Mouse (Mus musculus): ENCODE measurements at regions not wholly inside any gene's neighbourhood (a gene's known extent, or its start where the extent isn't known, plus 50 kb on each side); places are given as distances from the start of the nearest gene placed in this dataset.

DNA sequence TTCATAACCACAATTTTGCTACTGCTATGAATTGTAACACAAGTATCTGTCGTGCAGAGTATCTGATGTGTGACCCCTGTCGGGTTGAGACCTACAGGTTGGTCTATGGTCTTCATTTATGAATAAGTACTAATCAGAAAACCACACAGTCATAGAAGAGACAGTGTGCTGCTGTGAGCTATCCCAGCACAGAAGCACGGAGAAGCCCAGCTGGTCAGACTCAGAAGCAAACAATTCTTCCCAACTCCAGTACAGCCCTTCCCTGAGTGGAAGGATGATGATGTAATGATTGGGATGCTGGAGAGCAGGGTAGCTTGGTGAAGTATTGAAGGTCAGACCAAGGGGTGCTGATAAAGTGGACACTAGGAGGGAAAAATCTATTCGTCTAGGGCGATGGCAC, 129.5 kb downstream of the Gm10260 start:
- H3K79me2 ChIP-seq (ENCODE audit: control insufficient read depth, insufficient read depth, low read length, poor library complexity): no peaks in the 10 kb centered on the region
- no peaks in the 10 kb centered on the region for H3K36me3 ChIP-seq (ENCODE audit: control insufficient read depth in 1 of 2, insufficient read depth in 2 of 2, low read length in 2 of 2)
- H3K27me3 ChIP-seq (ENCODE audit: control insufficient read depth in 1 of 2, insufficient read depth in 2 of 2, low read length in 2 of 2): no peaks in the 10 kb centered on the region
- no peak overlapping the region for H3K9ac ChIP-seq (ENCODE audit: control insufficient read depth, low read depth, low read length, poor library complexity, severe bottlenecking)
- no peak for DNase-seq (ENCODE audit: low read depth, low spot score)
- TF ChIP-seq MAZ (IDR thresholded peaks at IDR 0.05; ENCODE audit: low read depth, low read length) (no peak), GABPA (IDR thresholded peaks at IDR 0.05; ENCODE audit: low read depth, low read length) (no peak), MXI1 (IDR thresholded peaks at IDR 0.05; ENCODE audit: low read depth, low read length) (no peak), GATA1 (IDR thresholded peaks at IDR 0.05; ENCODE audit: low read depth, low read length) (no peak), JUND (IDR thresholded peaks at IDR 0.05; ENCODE audit: low read depth, low read length) (no peak), SMC3 (IDR thresholded peaks at IDR 0.05; ENCODE audit: low read depth, low read length) (no peak), EP300 (IDR thresholded peaks at IDR 0.05; ENCODE audit: low read depth in 1 of 2, low read length in 2 of 2) (no peak), USF1 (IDR thresholded peaks at IDR 0.05; ENCODE audit: low read depth, low read length) (no peak), MYB (IDR thresholded peaks at IDR 0.05; ENCODE audit: low read depth, low read length) (no peak), CHD2 (IDR thresholded peaks at IDR 0.05; ENCODE audit: low read length) (no peak), TBP (IDR thresholded peaks at IDR 0.05; ENCODE audit: low read depth, low read length) (no peak), KAT2A (conservative IDR thresholded peaks at IDR 0.05; ENCODE audit: low read depth, low read length) (no peak), ZC3H11A (IDR thresholded peaks at IDR 0.05; ENCODE audit: low read depth, low read length) (no peak), TCF12 (IDR thresholded peaks at IDR 0.05; ENCODE audit: low read depth, low read length) (no peak), ZNF384 (IDR thresholded peaks at IDR 0.05; ENCODE audit: low read depth, low read length) (no peak), E2F4 (IDR thresholded peaks at IDR 0.05; ENCODE audit: borderline replicate concordance, low read depth, low read length) (no peak), CHD1 (IDR thresholded peaks at IDR 0.05; ENCODE audit: low read depth, low read length) (no peak), RAD21 (IDR thresholded peaks at IDR 0.05; ENCODE audit: low read depth, low read length) (no peak), SIN3A (IDR thresholded peaks at IDR 0.05; ENCODE audit: low read length) (no peak)
- H3K27ac ChIP-seq (ENCODE audit: control insufficient read depth, low read depth, low read length): no peak overlapping the region
- H3K4me3 ChIP-seq (ENCODE audit: control insufficient read depth in 1 of 2, insufficient read depth in 1 of 2, low read depth in 2 of 2, low read length in 2 of 2): no peak overlapping the region
- H3K4me1 ChIP-seq (ENCODE audit: control insufficient read depth in 1 of 2, insufficient read depth in 2 of 2, low read length in 2 of 2): no peaks in the 10 kb centered on the region
- no peaks in the 10 kb centered on the region for H3K9me3 ChIP-seq (replicated peaks; ENCODE audit: insufficient read depth, low read length)

DNA sequence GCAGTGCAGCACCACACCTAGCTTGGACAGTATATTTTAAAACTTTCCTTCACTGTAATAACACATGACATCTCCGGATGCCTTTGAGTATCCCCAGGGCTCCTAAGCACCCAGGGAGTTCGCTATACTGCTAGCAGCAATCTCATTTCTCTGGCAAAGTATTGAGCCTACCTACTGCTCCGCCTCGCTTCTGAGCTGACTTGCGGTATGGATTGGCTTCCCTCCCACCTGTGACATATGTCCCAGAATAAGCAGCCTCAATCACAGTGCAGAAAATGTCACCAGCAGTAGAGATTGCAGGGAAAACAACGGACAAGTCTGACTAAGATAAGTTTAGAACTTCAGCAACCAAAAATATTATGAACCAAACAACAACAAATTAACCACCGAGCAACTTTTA, 131.8 kb downstream of the Gm10260 start:
- Histone ChIP-seq H3K79me2 (ENCODE audit: control insufficient read depth, insufficient read depth, low read length, poor library complexity) (no peaks in the 10 kb centered on the region), H3K4me1 (ENCODE audit: control insufficient read depth in 1 of 2, insufficient read depth in 2 of 2, low read length in 2 of 2) (no peaks in the 10 kb centered on the region), H3K4me3 (ENCODE audit: control insufficient read depth in 1 of 2, insufficient read depth in 1 of 2, low read depth in 2 of 2, low read length in 2 of 2) (no peak overlapping the region), H3K36me3 (ENCODE audit: control insufficient read depth in 1 of 2, insufficient read depth in 2 of 2, low read length in 2 of 2) (no peaks in the 10 kb centered on the region), H3K9ac (ENCODE audit: control insufficient read depth, low read depth, low read length, poor library complexity, severe bottlenecking) (no peak overlapping the region), H3K27ac (ENCODE audit: control insufficient read depth, low read depth, low read length) (no peak overlapping the region), H3K9me3 (replicated peaks; ENCODE audit: insufficient read depth, low read length) (no peaks in the 10 kb centered on the region), H3K27me3 (ENCODE audit: control insufficient read depth in 1 of 2, insufficient read depth in 2 of 2, low read length in 2 of 2) (no peaks in the 10 kb centered on the region)
- no peak for TF ChIP-seq MXI1 (IDR thresholded peaks at IDR 0.05; ENCODE audit: low read depth, low read length)
- no peak for TF ChIP-seq USF1 (IDR thresholded peaks at IDR 0.05; ENCODE audit: low read depth, low read length)
- TF ChIP-seq POLR2AphosphoS2 (IDR thresholded peaks at IDR 0.05; ENCODE audit: low read length): no peak
- no peak for TF ChIP-seq MAX (IDR thresholded peaks at IDR 0.05; ENCODE audit: low read length)
- TF ChIP-seq MEF2A (IDR thresholded peaks at IDR 0.05; ENCODE audit: extremely low read depth, insufficient replicate concordance, low read depth, low read length, poor library complexity, severe bottlenecking): no peak
- no peak for TF ChIP-seq POLR2AphosphoS5 (IDR thresholded peaks at IDR 0.05; ENCODE audit: borderline replicate concordance, low read depth, low read length)
- no peak for TF ChIP-seq TBP (IDR thresholded peaks at IDR 0.05; ENCODE audit: low read depth, low read length)
- no peak for TF ChIP-seq SIN3A (IDR thresholded peaks at IDR 0.05; ENCODE audit: low read length)
- TF ChIP-seq MAZ (IDR thresholded peaks at IDR 0.05; ENCODE audit: low read depth, low read length): no peak
- no peak for DNase-seq (ENCODE audit: low read depth, low spot score)

Data from MEL (cell line).